Mouse (Mus musculus): Measurements from ENCODE around the gene Spdye4a.
"Not testable (repeated sequence)": the region's sequence is repeated elsewhere in the genome, so short reads cannot be mapped to it uniquely, and the experiment has no call there.

Spdye4a gene

DNA sequence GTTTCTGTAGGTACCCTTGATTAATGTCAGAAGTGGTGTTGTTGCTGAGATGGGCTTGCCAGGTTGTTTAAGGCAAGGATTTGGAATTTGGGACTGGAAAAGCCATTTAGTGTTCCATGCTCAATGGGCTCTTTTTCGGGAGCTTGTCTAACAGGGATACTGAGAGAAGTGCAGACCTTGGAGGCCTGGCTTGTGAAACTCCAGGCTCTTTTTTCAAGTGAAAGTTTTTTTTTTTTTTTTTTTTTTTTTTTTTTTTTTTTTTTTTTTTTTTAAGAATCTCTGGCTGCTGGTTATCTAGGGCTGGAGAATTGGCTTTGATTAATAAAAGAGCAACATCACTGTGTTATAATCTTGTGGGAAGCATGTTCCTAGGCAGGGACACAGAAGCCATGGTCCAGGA, 4.4 kb downstream of the Spdye4a start:
- no peak for DNase-seq

DNA sequence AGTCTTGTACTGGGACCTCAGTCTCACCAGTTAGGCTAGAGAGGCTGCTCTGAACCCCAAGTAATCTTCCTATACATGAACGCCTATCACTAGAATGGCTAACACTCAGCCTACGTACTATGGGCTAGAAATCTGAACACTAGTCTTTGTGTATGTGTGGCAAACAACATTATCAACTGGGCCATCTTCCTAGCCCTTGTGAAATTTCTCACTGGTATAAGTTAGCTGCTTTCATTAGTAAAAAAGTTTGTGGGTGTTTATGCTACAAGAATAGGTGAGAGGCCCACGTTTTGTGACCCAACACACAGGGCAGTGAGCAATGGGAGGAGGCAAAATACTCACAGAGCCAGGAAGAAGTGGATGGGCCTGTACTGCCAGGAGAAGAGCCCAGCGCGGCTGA, 5.7 kb downstream of the Spdye4a start:
- DNase-seq = no peak

DNA sequence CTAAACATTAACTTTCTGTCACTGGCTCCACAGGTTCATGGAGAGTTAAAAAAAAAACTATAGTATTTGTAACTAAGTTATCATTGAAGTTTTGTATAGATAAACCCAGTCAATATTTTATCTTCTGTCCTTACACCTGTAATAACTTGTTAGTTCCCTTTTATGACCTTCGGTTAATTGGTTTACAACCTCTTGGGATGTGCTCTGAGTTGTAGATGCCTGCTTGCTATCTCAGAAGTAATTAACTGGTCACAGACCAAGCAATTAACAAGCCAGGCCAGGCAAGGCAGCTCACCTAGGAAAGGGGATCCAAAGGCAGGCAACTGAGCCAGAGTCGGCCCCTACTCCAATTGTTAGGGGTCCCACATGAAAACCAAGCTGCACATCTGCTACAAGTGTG, 12.9 kb downstream of the Spdye4a start:
- no peak for DNase-seq

GRCm38 (mm10) chr5:143205015-143205414, 21.7 kb downstream of the Spdye4a start:
- DNase-seq = peak; percentile 12

GRCm38 (mm10) chr5:143196506-143196905, 30.2 kb downstream of the Spdye4a start:
- no peak for DNase-seq

DNA sequence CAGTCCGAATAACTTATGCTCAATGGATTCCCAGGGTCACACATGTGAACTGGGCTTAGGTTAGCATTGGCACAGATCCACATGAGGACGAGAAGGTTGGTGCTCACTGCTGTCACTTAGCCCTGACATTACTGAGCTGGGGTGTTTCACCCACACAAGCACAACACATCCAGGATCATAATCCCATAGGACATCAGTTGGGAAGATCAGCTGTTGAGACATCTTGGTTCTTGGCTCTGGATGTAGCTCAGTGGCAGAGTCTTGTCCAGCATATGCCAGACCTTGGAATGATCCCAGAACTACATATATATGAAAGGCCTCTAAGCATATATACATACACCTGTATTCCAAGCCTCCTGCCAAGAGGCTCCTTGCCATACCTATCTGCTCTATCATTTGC, 31.5 kb downstream of the Spdye4a start:
- no peak for DNase-seq

DNA sequence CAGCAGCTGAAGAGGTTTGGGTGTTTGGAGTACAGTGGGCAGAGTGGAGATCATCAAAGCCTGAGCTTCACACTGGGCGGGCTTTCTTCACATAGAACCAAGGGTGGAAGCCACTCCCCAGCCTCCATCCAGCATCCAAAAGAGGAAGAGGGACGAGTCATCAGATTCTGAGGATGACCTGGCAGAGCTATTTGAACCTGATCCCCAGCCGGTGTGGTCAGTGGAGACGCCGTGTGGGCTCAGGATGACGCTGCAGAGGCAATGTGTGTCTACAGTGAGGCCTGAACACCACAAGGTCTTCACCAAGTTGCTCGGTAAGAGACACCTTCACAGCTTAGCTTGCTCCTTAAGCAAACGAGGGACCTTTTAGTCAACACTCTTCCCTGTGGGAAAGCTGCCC, 31.9 kb downstream of the Spdye4a start:
- DNase-seq = not testable (repeated sequence)

DNA sequence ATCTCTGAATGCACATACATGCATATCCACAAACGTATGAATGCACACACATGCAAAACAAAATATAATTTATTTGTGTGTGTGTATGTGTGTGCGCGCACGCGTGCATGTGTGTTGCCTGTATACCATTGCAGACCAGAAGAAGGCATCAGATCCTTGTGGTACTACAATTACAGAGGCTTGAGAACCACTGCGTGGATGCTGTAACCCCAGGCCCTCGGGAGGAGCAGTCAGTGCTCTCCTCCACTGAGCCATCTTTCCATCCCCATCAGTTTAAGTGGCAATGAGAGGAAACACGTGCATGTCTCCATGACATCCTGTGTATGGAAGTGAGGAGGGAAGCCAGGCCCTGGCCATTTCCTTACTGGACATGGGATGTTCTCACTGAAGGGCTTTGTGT, 33.9 kb downstream of the Spdye4a start:
- no peak for DNase-seq

GRCm38 (mm10) chr5:143188014-143188413, 38.7 kb downstream of the Spdye4a start:
- not testable (repeated sequence) for DNase-seq

- peak; percentile 91 for DNase-seq
These were observed 46.2 kb downstream of the Spdye4a start, which contains the start of the genes Rbak and Spdye4b for GRCm38 (mm10) chr5:143180255-143181076. Rbak (minus strand) TSS chr5:143180775. Spdye4b (plus strand) TSS chr5:143181017.

- peak; percentile 12 for DNase-seq
These were observed 47.5 kb downstream of the Spdye4a start for GRCm38 (mm10) chr5:143179179-143179578.

GRCm38 (mm10) chr5:143177541-143178200, 49.0 kb downstream of the Spdye4a start:
- DNase-seq = no peak

- no peak for DNase-seq
These were observed 50.7 kb downstream of the Spdye4a start for GRCm38 (mm10) chr5:143175970-143176369.

Data from thymus, postnatal 14 days (tissue).